Mouse (Mus musculus) yolk sac, embryonic 10.5 days (tissue): ENCODE data around the gene Fndc4.

Experiments used
- DNase-seq: peaks from one replicate; pipeline ENCODE4 v3.0.0-alpha.2; 2017; ENCODE audit warnings: low spot score

Gene Fndc4

GRCm38 (mm10) chr5:31257616-31258015 lies 38.3 kb downstream of the Fndc4 start:
- DNase-seq = no peak

DNA sequence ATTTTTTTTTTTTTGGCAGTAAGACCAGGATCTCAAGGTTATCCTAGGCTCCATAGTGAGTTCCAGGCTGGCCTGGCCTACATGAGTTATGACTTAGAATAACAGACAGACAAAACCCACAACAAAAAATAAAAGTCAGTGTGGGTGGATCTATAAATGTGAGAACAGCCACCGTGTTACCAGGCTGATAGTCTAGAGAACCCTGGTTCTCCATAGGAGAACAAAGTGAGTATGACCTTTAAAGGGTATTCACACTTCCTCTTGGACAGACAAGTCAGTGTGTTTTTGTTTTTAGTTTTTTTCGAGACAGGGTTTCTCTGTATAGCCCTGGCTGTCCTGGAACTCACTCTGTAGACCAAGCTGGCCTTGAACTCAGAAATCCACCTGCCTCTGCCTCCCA lies 39.9 kb downstream of the Fndc4 start:
- DNase-seq = no peak

DNA sequence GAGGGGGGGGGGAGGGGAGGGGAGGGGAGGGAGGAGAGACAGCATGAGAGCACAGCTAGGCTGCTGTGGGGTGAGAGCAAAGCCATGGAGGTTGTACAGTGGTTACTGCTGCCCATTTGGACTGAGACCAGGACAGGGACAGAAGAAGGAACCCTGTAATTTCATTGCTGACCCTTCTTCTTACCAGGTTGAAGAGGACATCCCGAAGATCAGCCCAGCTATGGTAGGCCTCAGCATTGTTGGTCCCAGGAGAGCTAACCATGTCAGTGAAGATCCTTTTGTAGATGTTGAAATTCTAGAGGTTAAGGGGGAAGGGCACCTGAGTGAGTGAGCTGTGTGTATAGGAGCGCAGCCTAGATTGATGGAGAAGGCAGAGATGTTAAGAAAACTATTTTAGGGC lies 40.5 kb downstream of the Fndc4 start:
- DNase-seq = no peak

DNA sequence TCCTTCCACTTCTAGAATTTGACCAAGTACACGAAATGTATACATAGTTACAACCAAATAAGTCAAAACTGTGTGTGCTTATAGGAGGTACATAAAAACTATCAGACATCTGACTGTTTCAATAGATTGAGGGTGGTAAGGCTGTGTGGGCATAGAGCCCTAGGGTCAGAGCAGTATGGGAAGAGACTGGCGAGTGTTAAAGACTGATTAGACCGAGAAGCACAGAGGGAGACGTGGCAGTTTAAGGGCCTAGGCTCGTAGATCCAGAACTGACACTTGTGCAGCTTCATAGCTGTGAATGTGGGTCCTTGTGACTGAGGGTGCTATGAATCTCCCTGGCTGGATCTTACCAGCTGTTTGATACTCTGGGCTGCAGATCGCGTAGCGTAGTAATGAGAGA lies 41.0 kb downstream of the Fndc4 start:
- no peak for DNase-seq

GRCm38 (mm10) chr5:31254452-31254851 lies 41.4 kb downstream of the Fndc4 start:
- no peak for DNase-seq

DNA sequence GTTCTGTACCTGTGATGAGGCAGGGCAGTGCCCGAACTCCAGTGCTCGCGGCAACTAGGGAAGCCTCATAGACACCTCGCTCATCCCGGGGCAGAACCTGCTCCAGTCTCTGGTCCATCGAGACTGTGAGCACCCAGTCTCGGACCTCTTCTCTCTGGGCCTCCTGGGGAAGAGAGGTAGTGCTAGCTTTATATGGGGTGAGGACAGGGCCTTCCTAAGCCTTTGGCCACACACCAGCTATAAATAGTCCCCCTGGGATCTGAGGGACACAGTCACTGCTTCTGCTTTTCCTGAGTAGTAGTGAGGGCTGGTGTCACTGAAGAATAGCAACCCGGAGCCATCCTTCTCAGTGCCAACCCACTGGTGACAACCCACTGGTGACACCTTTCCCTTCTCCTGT lies 42.1 kb downstream of the Fndc4 start:
- no peak for DNase-seq

- no peak for DNase-seq
Observed at GRCm38 (mm10) chr5:31252795-31253545, 42.9 kb downstream of the Fndc4 start.

DNA sequence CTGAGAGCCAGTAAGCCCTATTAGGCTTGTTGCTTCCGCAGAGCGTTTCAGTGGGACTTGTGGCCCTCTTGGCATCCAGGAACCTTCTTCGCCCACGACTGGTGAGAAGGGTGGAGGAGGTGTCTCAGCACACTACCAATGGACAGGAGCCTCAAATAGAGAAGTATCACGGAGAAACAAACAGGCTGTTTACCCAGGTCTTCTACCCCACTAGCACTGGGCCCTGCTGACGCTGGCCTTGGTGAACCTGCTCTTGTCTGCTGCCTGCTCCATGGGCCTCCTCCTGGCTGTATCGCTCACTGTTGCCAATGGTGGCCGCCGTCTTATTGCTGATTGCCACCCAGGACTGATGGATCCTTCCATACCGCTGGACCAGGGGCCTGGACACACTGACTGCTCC lies 43.7 kb downstream of the Fndc4 start:
- peak; percentile 10 for DNase-seq

- peak; percentile 78 for DNase-seq
Observed at GRCm38 (mm10) chr5:31251541-31252101, 44.3 kb downstream of the Fndc4 start, which contains the start of gene Krtcap3. Krtcap3 (plus strand) TSS chr5:31251691.

DNA sequence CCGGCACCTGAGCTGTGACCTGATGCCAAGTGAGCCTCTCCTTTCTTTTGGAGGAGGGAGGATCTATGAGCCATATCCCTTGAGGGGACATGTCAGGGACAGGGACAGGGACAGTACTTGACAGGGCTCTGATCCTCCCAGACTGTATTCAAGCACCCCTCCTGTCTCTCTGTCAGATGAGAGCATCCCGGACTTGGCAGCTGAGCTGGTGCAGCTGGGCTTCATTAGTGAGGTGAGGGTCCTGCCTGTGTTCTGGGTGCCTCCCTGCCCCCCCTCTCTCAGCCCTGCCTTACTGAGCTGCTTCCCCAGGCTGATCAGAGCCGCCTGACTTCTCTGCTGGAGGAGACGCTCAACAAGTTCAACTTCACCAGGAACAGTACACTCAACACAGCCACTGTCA lies 45.2 kb downstream of the Fndc4 start:
- no peak for DNase-seq
